Mouse (Mus musculus) thymus, adult 2 months (tissue): Measurements from ENCODE around the gene Jdp2.

Source experiments
- CTCF ChIP-seq: fragments of 200-500 bp; IDR thresholded peaks from 2 replicates; pipeline ENCODE4 v1.5.1; 2012; ENCODE audit warnings: mild to moderate bottlenecking, control low read depth, low read length, moderate library complexity, borderline replicate concordance; ENCODE audit not compliant: control insufficient read depth, poor library complexity, insufficient read depth; ENCODE audit errors: extremely low read depth
- POLR2A ChIP-seq: fragments of 200-500 bp; IDR thresholded peaks from 2 replicates; pipeline ENCODE4 v1.6.1; 2012; ENCODE audit warnings: mild to moderate bottlenecking, low read length, control low read depth, moderate library complexity; ENCODE audit not compliant: control insufficient read depth, poor library complexity, insufficient read depth; ENCODE audit errors: extremely low read depth

DNA sequence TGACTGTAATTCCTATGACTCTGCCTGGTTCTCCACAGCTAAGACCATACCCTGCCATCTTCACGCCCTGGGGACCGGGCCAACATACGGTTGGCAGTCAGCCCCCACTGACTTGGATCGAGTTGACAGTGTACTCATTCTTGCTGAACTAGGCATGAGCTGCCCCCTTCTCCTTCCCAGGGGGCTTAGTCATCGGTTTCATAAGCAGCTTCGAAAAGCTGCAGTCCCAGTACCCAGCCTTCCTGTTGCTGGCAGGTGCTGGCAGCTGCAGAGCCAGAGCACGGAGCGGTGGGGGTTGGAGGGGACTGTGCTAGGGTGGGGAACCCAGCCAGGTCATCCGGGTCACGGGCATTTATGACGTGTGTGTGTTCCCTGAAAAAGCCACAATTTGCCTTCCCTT is 27.5 kb upstream of the Jdp2 start:
- TF ChIP-seq POLR2A: no peak
- TF ChIP-seq CTCF: peak; percentile 50; the same call in 1 of the 2 replicates
